Mouse (Mus musculus): ENCODE results near the gene Rela. TPM values are rescaled to one million over a fixed set of nuclear protein-coding genes. Genes with fewer than 3 reads are reported as not detected.

The Rela gene
- polyA plus RNA-seq, 1 experiment from 2014 or later: 29.8 TPM

DNA sequence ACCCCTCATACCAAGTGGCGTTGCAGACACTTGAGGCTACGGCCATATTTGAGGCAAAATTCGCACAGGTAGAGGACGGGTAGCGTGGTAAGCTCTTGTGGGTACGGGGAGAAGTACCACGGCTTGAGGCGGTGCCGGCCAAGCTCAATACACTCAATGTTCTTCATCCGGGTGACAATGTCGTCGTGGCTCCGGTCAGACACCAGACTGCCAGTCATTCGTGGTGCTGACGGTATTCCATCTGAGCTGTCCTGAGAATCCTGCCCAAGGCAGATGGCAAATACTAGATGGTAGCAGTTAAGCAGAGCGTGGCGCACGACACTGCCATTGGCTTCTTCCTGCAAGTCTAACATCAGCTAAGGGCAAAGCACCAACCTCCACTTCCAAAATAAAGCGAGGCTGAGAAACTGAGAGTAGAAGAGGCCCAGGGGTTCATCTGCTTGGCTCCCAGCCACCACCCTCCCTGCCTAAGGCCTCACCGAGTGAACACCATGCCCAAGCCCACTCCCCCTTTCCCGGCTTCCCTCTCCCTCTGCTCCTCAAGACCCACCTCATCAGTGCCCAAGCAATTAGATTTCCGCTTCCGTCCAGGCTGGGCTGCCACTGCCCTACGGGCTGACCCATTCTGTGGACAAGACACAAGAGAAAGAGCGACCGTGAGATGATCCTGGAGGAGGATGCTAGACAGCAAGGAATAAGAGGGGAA lies 29.4 kb upstream of the Rela start:
- Histone ChIP-seq H3K4me2 (ENCODE audit: low read length) (no peak overlapping the region), H3K4me3 (ENCODE audit: low read depth, low read length) (no peak overlapping the region), H3K4me1 (ENCODE audit: control insufficient read depth, insufficient read depth, low read length) (peaks cover 14% of the 10 kb centered on the region), H3K36me3 (ENCODE audit: control insufficient read depth, insufficient read depth, low read length) (peaks cover 59% of the 10 kb centered on the region), H3K27me3 (replicated peaks; ENCODE audit: control insufficient read depth, insufficient read depth, low read length) (no peaks in the 10 kb centered on the region), H3K9ac (ENCODE audit: low read length) (no peak overlapping the region), H3K9me3 (replicated peaks; ENCODE audit: control insufficient read depth, low read length) (no peaks in the 10 kb centered on the region), H3K27ac (ENCODE audit: low read depth, low read length) (no peak overlapping the region)
- WGBS: 94% methylated on average over 26 of the region's 26 CpGs
- ATAC-seq (no peak), DNase-seq (ENCODE audit: low spot score) (no peak)

- peaks cover 9% of the 10 kb centered on the region for H3K4me1 ChIP-seq (ENCODE audit: control insufficient read depth, insufficient read depth, low read length)
Observed at GRCm38 (mm10) chr19:5608707-5609106, 28.6 kb upstream of the Rela start.

DNA sequence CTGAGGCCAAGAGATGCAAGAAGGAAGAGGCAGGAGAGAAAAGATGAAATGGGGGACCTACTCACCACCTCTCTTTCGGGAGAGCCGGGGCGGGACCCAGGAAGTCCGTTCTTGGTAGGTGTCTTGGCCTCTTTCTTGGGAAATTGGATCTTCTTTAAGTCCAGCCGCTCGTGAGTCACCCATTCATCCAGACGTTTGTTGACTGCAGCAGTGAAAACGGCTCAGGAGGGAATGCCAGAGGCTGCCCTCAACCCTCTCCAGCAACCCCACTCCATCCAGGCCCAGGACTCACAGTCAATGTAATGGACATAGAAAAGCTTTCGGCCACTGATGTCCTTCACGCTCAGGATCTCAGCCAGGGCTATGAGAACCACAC lies 28.1 kb upstream of the Rela start:
- Histone ChIP-seq H3K9me3 (replicated peaks; ENCODE audit: control insufficient read depth, low read length) (no peaks in the 10 kb centered on the region), H3K4me2 (ENCODE audit: low read length) (peak overlapping the region; percentile 68), H3K9ac (ENCODE audit: low read length) (peak overlapping the region; percentile 65), H3K4me1 (ENCODE audit: control insufficient read depth, insufficient read depth, low read length) (peaks cover 9% of the 10 kb centered on the region), H3K4me3 (ENCODE audit: low read depth, low read length) (peak overlapping the region; percentile 47), H3K27me3 (replicated peaks; ENCODE audit: control insufficient read depth, insufficient read depth, low read length) (no peaks in the 10 kb centered on the region), H3K36me3 (ENCODE audit: control insufficient read depth, insufficient read depth, low read length) (peaks cover 46% of the 10 kb centered on the region), H3K27ac (ENCODE audit: low read depth, low read length) (peak overlapping the region; percentile 95; the same call in 1 of the 2 replicates)
- 61% methylated on average over 10 of the region's 10 CpGs for WGBS
- no peak for ATAC-seq
- DNase-seq (ENCODE audit: low spot score): no peak

More at GRCm38 (mm10) chr19:5608707-5609106, 28.6 kb upstream of the Rela start:
- peak overlapping the region; percentile 47; the same call in 1 of the 2 replicates for H3K4me3 ChIP-seq (ENCODE audit: low read depth, low read length)
- DNase-seq (ENCODE audit: low spot score) (no peak), ATAC-seq (no peak)
- peak overlapping the region; percentile 68 for H3K4me2 ChIP-seq (ENCODE audit: low read length)
- H3K27ac ChIP-seq (ENCODE audit: low read depth, low read length): no peak overlapping the region
- H3K9me3 ChIP-seq (replicated peaks; ENCODE audit: control insufficient read depth, low read length): no peaks in the 10 kb centered on the region
- no peaks in the 10 kb centered on the region for H3K27me3 ChIP-seq (replicated peaks; ENCODE audit: control insufficient read depth, insufficient read depth, low read length)
- 97% methylated on average over 13 of the region's 13 CpGs for WGBS
- peaks cover 51% of the 10 kb centered on the region for H3K36me3 ChIP-seq (ENCODE audit: control insufficient read depth, insufficient read depth, low read length)
- H3K9ac ChIP-seq (ENCODE audit: low read length): peak overlapping the region; percentile 65; the same call in 1 of the 2 replicates

DNA sequence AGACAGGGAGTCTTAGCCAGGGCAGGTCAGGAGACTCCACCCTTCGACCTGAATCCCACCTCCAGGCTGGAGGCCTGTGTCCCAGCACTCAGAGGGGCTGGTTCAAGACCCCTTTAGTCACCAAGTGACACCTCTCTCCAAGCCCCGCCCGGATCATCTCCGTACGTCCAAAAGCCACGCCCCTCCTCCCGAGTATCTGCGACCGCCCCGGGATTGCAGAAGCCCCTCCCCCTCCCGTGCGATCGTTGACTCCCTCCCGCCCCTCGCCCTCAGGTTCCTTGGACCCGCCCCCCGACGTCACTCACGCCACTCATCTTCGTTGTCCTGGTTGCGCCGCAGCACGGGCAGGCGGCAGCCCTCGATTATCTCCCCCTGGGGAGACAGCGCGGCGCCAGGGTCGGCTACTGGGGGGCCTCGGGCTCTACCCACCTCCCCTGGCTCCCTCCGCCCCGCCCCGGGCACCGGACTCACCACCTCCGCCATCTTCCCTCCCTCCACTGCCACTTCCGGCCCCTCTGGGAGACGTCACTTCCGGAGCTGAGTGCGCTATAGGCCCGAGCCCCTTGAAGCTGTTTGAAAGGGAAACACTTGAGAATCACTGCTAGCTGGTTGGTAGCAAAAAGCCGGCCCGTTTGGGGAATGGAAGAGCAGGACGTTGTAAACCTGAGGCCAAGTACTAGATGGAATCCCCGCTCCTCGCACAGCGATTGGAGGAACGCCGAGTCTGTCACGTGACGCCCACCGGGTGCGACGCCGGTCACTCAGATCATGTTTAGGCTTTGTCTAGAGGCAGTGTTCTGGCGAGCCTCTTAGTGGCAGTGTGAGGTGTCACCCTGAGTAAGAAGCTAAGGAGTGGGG lies 27.5 kb upstream of the Rela start, which contains the start of gene Kat5:
Gene Kat5, minus strand, starts transcription at position 691 of the 858 bp plus-strand sequence.
- no peaks in the 10 kb centered on the region for H3K27me3 ChIP-seq (replicated peaks; ENCODE audit: control insufficient read depth, insufficient read depth, low read length)
- H3K4me3 ChIP-seq (ENCODE audit: low read depth, low read length): peak within 1 kb of the TSS; percentile 47
- H3K4me2 ChIP-seq (ENCODE audit: low read length): peak within 1 kb of the TSS; percentile 68
- peaks cover 40% of the 10 kb centered on the region for H3K36me3 ChIP-seq (ENCODE audit: control insufficient read depth, insufficient read depth, low read length)
- 2% methylated on average over 55 of the region's 55 CpGs for WGBS
- peak; percentile 95 for ATAC-seq
- no peaks in the 10 kb centered on the region for H3K9me3 ChIP-seq (replicated peaks; ENCODE audit: control insufficient read depth, low read length)
- peaks cover 9% of the 10 kb centered on the region for H3K4me1 ChIP-seq (ENCODE audit: control insufficient read depth, insufficient read depth, low read length)
- H3K9ac ChIP-seq (ENCODE audit: low read length): peak within 1 kb of the TSS; percentile 65
- peak within 1 kb of the TSS; percentile 95 for H3K27ac ChIP-seq (ENCODE audit: low read depth, low read length)
- DNase-seq (ENCODE audit: low spot score): peak; percentile 95

DNA sequence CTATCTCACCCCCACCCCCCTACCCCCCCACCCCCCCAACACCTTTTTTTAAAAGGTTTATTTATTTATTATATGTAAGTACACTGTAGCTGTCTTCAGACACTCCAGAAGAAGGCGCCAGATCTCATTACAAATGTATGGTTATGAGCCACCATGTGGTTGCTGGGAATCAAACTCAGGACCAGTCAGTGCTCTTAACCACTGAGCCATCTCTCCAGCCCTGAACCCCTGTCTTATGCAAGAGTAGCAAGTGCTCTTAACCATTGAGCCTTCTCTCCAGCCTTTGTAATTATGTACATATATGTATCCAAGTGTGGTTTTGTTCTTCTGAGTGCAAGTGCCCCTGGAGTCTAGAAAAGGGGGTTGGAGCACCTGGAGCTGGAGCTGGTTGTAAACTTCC lies 25.3 kb upstream of the Rela start:
- ATAC-seq (no peak), DNase-seq (ENCODE audit: low spot score) (no peak)
- WGBS: 86% methylated on average over 1 of the region's 1 CpGs
- Histone ChIP-seq H3K27me3 (replicated peaks; ENCODE audit: control insufficient read depth, insufficient read depth, low read length) (no peaks in the 10 kb centered on the region), H3K4me2 (ENCODE audit: low read length) (no peak overlapping the region), H3K4me3 (ENCODE audit: low read depth, low read length) (no peak overlapping the region), H3K4me1 (ENCODE audit: control insufficient read depth, insufficient read depth, low read length) (peaks cover 9% of the 10 kb centered on the region), H3K27ac (ENCODE audit: low read depth, low read length) (no peak overlapping the region), H3K36me3 (ENCODE audit: control insufficient read depth, insufficient read depth, low read length) (peaks cover 18% of the 10 kb centered on the region), H3K9me3 (replicated peaks; ENCODE audit: control insufficient read depth, low read length) (no peaks in the 10 kb centered on the region), H3K9ac (ENCODE audit: low read length) (no peak overlapping the region)

DNA sequence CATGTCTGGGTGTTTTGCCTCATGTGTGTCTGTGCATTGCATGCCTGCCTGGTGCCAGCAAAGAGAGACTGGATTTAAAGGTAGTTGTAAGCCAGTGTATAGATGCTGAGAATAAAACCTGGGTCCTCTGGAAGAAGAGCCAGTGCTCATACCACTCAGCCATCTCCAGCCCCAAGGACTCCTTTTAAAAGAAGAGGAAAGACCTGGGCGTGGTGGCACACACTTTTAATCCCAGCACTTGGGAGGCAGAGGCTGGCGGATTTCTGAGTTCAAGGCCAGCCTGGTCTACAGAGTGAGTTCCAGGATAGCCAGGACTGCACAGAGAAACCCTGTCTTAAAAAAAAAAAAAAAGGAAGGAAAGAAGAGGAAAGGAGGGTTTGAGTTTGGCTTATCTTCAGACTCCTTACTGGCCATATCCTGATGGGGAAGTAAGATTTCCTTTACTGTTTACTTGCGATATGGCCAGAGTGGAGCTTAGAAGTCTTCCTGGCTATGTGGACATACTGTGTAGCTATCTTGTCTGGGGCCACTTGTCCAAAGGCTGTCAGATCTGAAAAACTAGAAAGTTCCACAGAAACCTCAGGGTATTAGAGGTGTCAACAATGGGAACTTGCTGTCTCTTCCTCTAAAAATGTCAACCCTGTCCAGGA lies 24.4 kb upstream of the Rela start:
- H3K9me3 ChIP-seq (replicated peaks; ENCODE audit: control insufficient read depth, low read length): no peaks in the 10 kb centered on the region
- H3K27me3 ChIP-seq (replicated peaks; ENCODE audit: control insufficient read depth, insufficient read depth, low read length): no peaks in the 10 kb centered on the region
- no peak overlapping the region for H3K4me3 ChIP-seq (ENCODE audit: low read depth, low read length)
- H3K27ac ChIP-seq (ENCODE audit: low read depth, low read length): no peak overlapping the region
- peaks cover 9% of the 10 kb centered on the region for H3K4me1 ChIP-seq (ENCODE audit: control insufficient read depth, insufficient read depth, low read length)
- H3K4me2 ChIP-seq (ENCODE audit: low read length): no peak overlapping the region
- WGBS: 79% methylated on average over 3 of the region's 3 CpGs
- peaks cover 9% of the 10 kb centered on the region for H3K36me3 ChIP-seq (ENCODE audit: control insufficient read depth, insufficient read depth, low read length)
- no peak overlapping the region for H3K9ac ChIP-seq (ENCODE audit: low read length)
- ATAC-seq: no peak
- DNase-seq (ENCODE audit: low spot score): no peak

DNA sequence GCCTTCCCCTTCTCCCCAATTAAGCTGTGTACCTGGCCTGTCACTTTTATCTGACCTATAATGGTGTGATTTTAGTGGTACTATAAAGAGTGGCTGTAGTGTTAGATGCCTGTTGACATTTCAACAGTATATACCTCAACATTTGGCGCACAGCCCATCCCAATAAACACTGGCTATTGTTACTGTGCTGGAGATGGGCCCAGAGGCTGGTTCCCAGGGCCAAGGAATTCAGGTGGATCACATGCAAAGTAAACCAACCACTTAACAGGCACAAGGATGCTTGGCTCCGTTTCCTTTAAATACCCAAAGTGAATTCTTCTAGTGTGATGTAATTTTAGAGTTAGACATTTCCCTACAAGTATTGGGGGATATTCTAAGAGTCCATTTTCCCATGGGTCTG lies 22.3 kb upstream of the Rela start:
- Histone ChIP-seq H3K4me1 (ENCODE audit: control insufficient read depth, insufficient read depth, low read length) (peaks cover 5% of the 10 kb centered on the region; the same call in 1 of the 2 replicates), H3K27me3 (replicated peaks; ENCODE audit: control insufficient read depth, insufficient read depth, low read length) (no peaks in the 10 kb centered on the region), H3K36me3 (ENCODE audit: control insufficient read depth, insufficient read depth, low read length) (no peaks in the 10 kb centered on the region), H3K9ac (ENCODE audit: low read length) (no peak overlapping the region), H3K27ac (ENCODE audit: low read depth, low read length) (no peak overlapping the region), H3K9me3 (replicated peaks; ENCODE audit: control insufficient read depth, low read length) (no peaks in the 10 kb centered on the region), H3K4me3 (ENCODE audit: low read depth, low read length) (no peak overlapping the region), H3K4me2 (ENCODE audit: low read length) (no peak overlapping the region)
- ATAC-seq (no peak), DNase-seq (ENCODE audit: low spot score) (peak; percentile 28)
- WGBS: 49% methylated on average over 2 of the region's 2 CpGs

DNA sequence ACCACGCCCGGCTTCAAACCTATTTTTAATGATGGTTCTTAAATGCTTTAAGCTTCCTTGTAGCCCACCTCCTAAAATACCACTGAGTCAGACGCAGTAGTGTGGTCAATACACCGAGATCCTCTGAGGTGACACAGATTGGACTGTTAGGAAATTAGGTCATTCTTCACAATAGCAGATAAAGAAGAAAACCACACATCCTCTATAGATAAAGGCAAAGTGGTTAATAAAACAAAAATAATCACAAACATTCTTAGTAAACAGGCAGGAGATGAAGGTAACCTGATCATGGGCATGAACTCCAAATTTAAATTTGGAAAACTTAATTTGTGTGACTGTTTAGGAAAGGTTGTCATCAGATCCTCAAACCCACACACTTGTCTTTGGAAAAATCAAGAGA lies 17.3 kb upstream of the Rela start:
- H3K27me3 ChIP-seq (replicated peaks; ENCODE audit: control insufficient read depth, insufficient read depth, low read length): no peaks in the 10 kb centered on the region
- DNase-seq (ENCODE audit: low spot score): no peak
- no peak overlapping the region for H3K9ac ChIP-seq (ENCODE audit: low read length)
- no peaks in the 10 kb centered on the region for H3K9me3 ChIP-seq (replicated peaks; ENCODE audit: control insufficient read depth, low read length)
- no peak for ATAC-seq
- H3K36me3 ChIP-seq (ENCODE audit: control insufficient read depth, insufficient read depth, low read length): no peaks in the 10 kb centered on the region
- no peak overlapping the region for H3K27ac ChIP-seq (ENCODE audit: low read depth, low read length)
- WGBS: 84% methylated on average over 4 of the region's 4 CpGs
- H3K4me2 ChIP-seq (ENCODE audit: low read length): no peak overlapping the region
- H3K4me3 ChIP-seq (ENCODE audit: low read depth, low read length): no peak overlapping the region
- no peaks in the 10 kb centered on the region for H3K4me1 ChIP-seq (ENCODE audit: control insufficient read depth, insufficient read depth, low read length)
